9 mouse cellular contexts compared by ENCODE assay signal in genomic region chr2:155627030-155627738, GRCm38 (mm10). TPM values are rescaled to one million over a fixed set of nuclear protein-coding genes. Genes with fewer than 3 reads are reported as not detected.
DNase-seq lines count a peak whose midpoint lies in the region; ATAC-seq and TF ChIP-seq lines count a peak whose summit lies in the region.
"Had no signal": no experiment of that assay in that cellular context is flagged by ENCODE, and none has a peak within 500 bp of the region (broad histone marks: within the 10 kb centered on the region; RNA-seq: fewer than 3 reads in every experiment).

No protein-coding gene starts in this region.

- TF ChIP-seq CTCF in CH12.LX (conservative IDR thresholded peaks at IDR 0.05 in 1 of 2, IDR thresholded peaks at IDR 0.05 in 1 of 2; ENCODE audit: low read depth in 2 of 2, low read length in 2 of 2), result peak; percentile 82 to 94
- peak; percentile 99 for TF ChIP-seq CTCF in small intestine, adult 2 months (IDR thresholded peaks at IDR 0.05; ENCODE audit: extremely low read depth, insufficient read length, insufficient replicate concordance, low read depth, low read length)

- H3K27ac ChIP-seq in forebrain, embryonic 11.5 days (ENCODE audit: low read depth, low read length), result no peak overlapping the region
- no peak overlapping the region for H3K27ac ChIP-seq in forebrain, embryonic 13.5 days
- H3K27ac ChIP-seq in CH12.LX (ENCODE audit: insufficient read depth, low read depth), result no peak overlapping the region
- no peak overlapping the region for H3K27ac ChIP-seq in small intestine, adult 2 months (ENCODE audit: insufficient read depth, low read depth, low read length)
- H3K27ac ChIP-seq: limb, embryonic 13.5 days had no signal

- no peak overlapping the region for H3K4me3 ChIP-seq in forebrain, embryonic 11.5 days (ENCODE audit: low read depth, low read length)
- H3K4me3 ChIP-seq in forebrain, embryonic 13.5 days, result no peak overlapping the region
- no peak overlapping the region for H3K4me3 ChIP-seq in CH12.LX (replicated peaks in 1 of 3; ENCODE audit: low read depth in 2 of 3, low read length in 2 of 3, poor library complexity in 1 of 3)
- H3K4me3 ChIP-seq in small intestine, adult 2 months (ENCODE audit: low read depth, low read length), result no peak overlapping the region
- H3K4me3 ChIP-seq: limb, embryonic 13.5 days had no signal

- TF ChIP-seq EP300 in CH12.LX (IDR thresholded peaks at IDR 0.05; ENCODE audit: low read length), result no peak

- in situ Hi-C loops in CH12.LX (cut with MboI; ENCODE audit: low pct_ligation_motif_present, low pct_unique_long_range_greater_than_20kb, low sequenced_read_pairs), result no loop called here

- TF ChIP-seq POLR2A in CH12.LX (IDR thresholded peaks at IDR 0.05; ENCODE audit: low read depth, low read length), result no peak
- TF ChIP-seq POLR2A in small intestine, adult 2 months (IDR thresholded peaks at IDR 0.05; ENCODE audit: low read depth, low read length), result no peak

- no peaks in the 10 kb centered on the region for H3K9me3 ChIP-seq in forebrain, embryonic 11.5 days (ENCODE audit: control insufficient read depth, low read length)
- no peaks in the 10 kb centered on the region for H3K9me3 ChIP-seq in forebrain, embryonic 13.5 days (replicated peaks)
- no peaks in the 10 kb centered on the region for H3K9me3 ChIP-seq in CH12.LX (replicated peaks; ENCODE audit: low read length)

- no peaks in the 10 kb centered on the region for H3K79me2 ChIP-seq in CH12.LX (replicated peaks; ENCODE audit: control insufficient read depth, extremely low read depth, insufficient read depth, poor library complexity, severe bottlenecking)

- ATAC-seq in forebrain, embryonic 11.5 days (replicated peaks; ENCODE audit: low FRiP score), result no peak
- no peak for ATAC-seq in forebrain, embryonic 13.5 days

- H3K4me2 ChIP-seq in forebrain, embryonic 11.5 days (ENCODE audit: low read depth, low read length, severe bottlenecking), result no peak overlapping the region
- no peak overlapping the region for H3K4me2 ChIP-seq in forebrain, embryonic 13.5 days
- H3K4me2 ChIP-seq in CH12.LX (ENCODE audit: insufficient read depth, low read depth, poor library complexity, severe bottlenecking), result no peak overlapping the region
- H3K4me2 ChIP-seq: limb, embryonic 13.5 days had no signal

- H3K27me3 ChIP-seq in forebrain, embryonic 11.5 days (ENCODE audit: control insufficient read depth, insufficient read depth, low read length), result peaks cover 49% of the 10 kb centered on the region
- H3K27me3 ChIP-seq in forebrain, embryonic 13.5 days, result peaks cover 49% of the 10 kb centered on the region
- peaks cover 4% of the 10 kb centered on the region for H3K27me3 ChIP-seq in CH12.LX (replicated peaks)
- H3K27me3 ChIP-seq in small intestine, adult 2 months (ENCODE audit: control insufficient read depth, insufficient read depth, low read length), result no peaks in the 10 kb centered on the region

- no peak overlapping the region for H3K9ac ChIP-seq in forebrain, embryonic 11.5 days (ENCODE audit: low read length)
- H3K9ac ChIP-seq in forebrain, embryonic 13.5 days, result no peak overlapping the region
- no peak overlapping the region for H3K9ac ChIP-seq in CH12.LX (ENCODE audit: insufficient read depth, low read depth)
- H3K9ac ChIP-seq: limb, embryonic 13.5 days had no signal

- H3K4me1 ChIP-seq in forebrain, embryonic 11.5 days (replicated peaks; ENCODE audit: control insufficient read depth, insufficient read depth, low read length), result peaks cover 4% of the 10 kb centered on the region; the same call in 1 of the 2 replicates
- peaks cover 28% of the 10 kb centered on the region for H3K4me1 ChIP-seq in forebrain, embryonic 13.5 days
- 0 out of 4 replicates have a peak, but pooled peaks cover 0 to 2% of the 10 kb centered on the region in 2 experiments for H3K4me1 ChIP-seq in CH12.LX (ENCODE audit: control insufficient read depth in 1 of 2, insufficient read depth in 2 of 2)
- H3K4me1 ChIP-seq in small intestine, adult 2 months (ENCODE audit: control insufficient read depth, insufficient read depth, insufficient read length, low read length), result peaks cover 25% of the 10 kb centered on the region

- peak; percentile 89 for DNase-seq in forebrain, embryonic 11.5 days (ENCODE audit: low spot score)
- peak; percentile 63 for DNase-seq in CH12.LX (ENCODE audit: extremely low read depth)
- peak; percentile 76 for DNase-seq in c-Kit-positive CD71-positive TER-119-positive erythroid progenitor cells, embryonic 14.5 days (ENCODE audit: low spot score)
- DNase-seq in frontal cortex, postnatal 25 days (ENCODE audit: low spot score in 2 of 2), result peak; percentile 53 to 58
- peak; percentile 61 to 85 for DNase-seq in layer of hippocampus, adult 18-20 months (ENCODE audit: low spot score in 2 of 2)
- peak; percentile 79 for DNase-seq in lung, postnatal 36 days

- H3K36me3 ChIP-seq in forebrain, embryonic 11.5 days (ENCODE audit: control insufficient read depth, insufficient read depth, low read length), result no peaks in the 10 kb centered on the region
- H3K36me3 ChIP-seq in forebrain, embryonic 13.5 days (ENCODE audit: poor library complexity, severe bottlenecking), result peaks cover 9% of the 10 kb centered on the region
- peaks cover 3 to 35% of the 10 kb centered on the region in 2 experiments for H3K36me3 ChIP-seq in CH12.LX (replicated peaks in 1 of 2; ENCODE audit: control insufficient read depth in 1 of 2, insufficient read depth in 1 of 2, low read length in 1 of 2)
- H3K36me3 ChIP-seq in small intestine, adult 2 months (ENCODE audit: control insufficient read depth, insufficient read depth, low read length), result 0 out of 2 replicates have a peak, but pooled peaks cover 2% of the 10 kb centered on the region

- peak; percentile 43 for TF ChIP-seq RAD21 in CH12.LX (IDR thresholded peaks at IDR 0.05; ENCODE audit: low read depth, low read length)

- 40% methylated on average over 21 of the region's 21 CpGs for WGBS in forebrain, embryonic 11.5 days
- 41% methylated on average over 21 of the region's 21 CpGs for WGBS in forebrain, embryonic 13.5 days
- 47% methylated on average over 21 of the region's 21 CpGs for WGBS in small intestine, adult 2 months

- dilution Hi-C loops in CH12.LX (cut with MboI; ENCODE audit: extremely low pct_ligation_motif_present, extremely low pct_unique_long_range_greater_than_20kb, low sequenced_read_pairs), result no loop called here

TF ChIP-seq in CH12.LX, 34 proteins besides CTCF, POLR2A, EP300 and RAD21:
- peak; percentile 77 for TF ChIP-seq SMC3 (IDR thresholded peaks at IDR 0.05; ENCODE audit: low read depth, low read length)
- TF ChIP-seq HCFC1 (IDR thresholded peaks at IDR 0.05; ENCODE audit: low read depth, low read length), result no peak

RNA-seq across cellular contexts. Expression of gene Myh7b, which starts 16.2 kb away (rescaled TPM):
- 0.27 and 0.31 TPM in 2 replicates for polyA plus RNA-seq in forebrain, embryonic 11.5 days (2014; fragmentation: Nextera tagmentation; extraction: Ambion mirVana)
- polyA plus RNA-seq in forebrain, embryonic 13.5 days (2015; fragmentation: Nextera tagmentation; extraction: Ambion mirVana), result 0.28 and 0.61 TPM in 2 replicates
- total RNA-seq in CH12.LX (2012; rRNA removed) (under 0.01 and 0.51 TPM in 2 replicates), CH12.LX (2014; rRNA removed) (0.43 TPM in 1 of 2 replicates, not detected in the other)
- not detected in 2 replicates for polyA plus RNA-seq in CH12.LX (2012; ENCODE audit: insufficient read length, low read depth)
- total RNA-seq in layer of hippocampus, adult 18-20 months (2021), result 1 to 10 TPM; 3.0 to 4.9 TPM
- 0.47 and 0.51 TPM in 2 replicates for polyA plus RNA-seq in small intestine, adult 2 months (2012; rRNA removed)

RNA-seq across cellular contexts. Expression of gene Gss, which starts 34.6 kb away (rescaled TPM):
- polyA plus RNA-seq in forebrain, embryonic 11.5 days (2014; fragmentation: Nextera tagmentation; extraction: Ambion mirVana), result 18.1 and 22.3 TPM in 2 replicates
- 16.7 and 18.7 TPM in 2 replicates for polyA plus RNA-seq in forebrain, embryonic 13.5 days (2015; fragmentation: Nextera tagmentation; extraction: Ambion mirVana)
- total RNA-seq in CH12.LX (2012; rRNA removed) (16.8 and 17.3 TPM in 2 replicates), CH12.LX (2014; rRNA removed) (20.1 and 21.9 TPM in 2 replicates)
- 18.0 and 20.6 TPM in 2 replicates for polyA plus RNA-seq in CH12.LX (2012; ENCODE audit: insufficient read length, low read depth)
- total RNA-seq in layer of hippocampus, adult 18-20 months (2021), result 10 to 100 TPM; 23.4 to 24.7 TPM
- polyA plus RNA-seq in small intestine, adult 2 months (2012; rRNA removed), result 73.0 and 85.3 TPM in 2 replicates
